Mouse (Mus musculus) testis, postnatal 10 days (tissue): ENCODE data around the gene Cbr2.

Source experiments
- DNase-seq: peaks from one replicate; pipeline ENCODE4 v3.0.0; 2021; ENCODE audit warnings: low spot score

Cbr2 gene

GRCm38 (mm10) chr11:120711980-120712604 lies 19.8 kb downstream of the Cbr2 start:
- no peak for DNase-seq

DNA sequence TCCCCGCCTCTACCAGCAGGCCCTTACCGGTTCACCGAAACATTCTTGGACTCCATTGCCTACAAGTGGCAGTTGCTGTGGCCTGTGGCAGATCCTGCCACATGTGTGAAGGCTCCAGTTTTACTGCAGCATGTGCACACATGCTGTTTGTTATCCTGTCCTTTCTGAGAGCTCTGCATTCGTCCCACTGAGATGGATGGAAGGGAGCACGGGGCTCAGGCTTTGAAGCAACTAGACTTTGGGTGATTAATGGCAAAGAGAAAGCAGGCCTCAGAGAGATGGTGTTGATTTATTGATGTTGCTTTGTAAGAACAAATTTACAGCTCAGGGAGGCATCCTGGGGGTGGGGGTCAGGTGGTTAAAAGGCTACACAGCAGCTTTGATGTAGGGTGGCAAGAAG lies 21.2 kb downstream of the Cbr2 start:
- no peak for DNase-seq

DNA sequence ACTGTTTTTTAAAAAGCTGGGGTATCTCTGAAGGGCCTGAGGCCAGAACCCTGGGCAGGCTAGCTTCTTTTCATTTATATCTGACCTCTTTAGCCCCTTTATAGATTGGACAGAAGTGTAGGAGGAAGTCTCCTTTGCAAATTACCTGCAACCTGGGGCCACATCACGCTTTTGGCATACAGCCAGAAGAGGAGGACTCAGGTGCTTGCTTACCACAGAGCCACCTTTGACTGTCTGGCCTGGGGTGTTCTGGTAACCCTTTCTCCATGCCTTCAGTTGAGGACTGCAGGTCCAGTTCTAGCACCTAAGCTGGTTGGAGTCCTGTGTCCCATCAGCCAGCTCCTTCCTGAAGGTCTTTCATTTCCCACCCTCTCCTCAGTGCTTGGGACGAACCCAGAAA lies 22.4 kb downstream of the Cbr2 start:
- no peak for DNase-seq

GRCm38 (mm10) chr11:120707969-120708368 lies 23.9 kb downstream of the Cbr2 start:
- DNase-seq = no peak

DNA sequence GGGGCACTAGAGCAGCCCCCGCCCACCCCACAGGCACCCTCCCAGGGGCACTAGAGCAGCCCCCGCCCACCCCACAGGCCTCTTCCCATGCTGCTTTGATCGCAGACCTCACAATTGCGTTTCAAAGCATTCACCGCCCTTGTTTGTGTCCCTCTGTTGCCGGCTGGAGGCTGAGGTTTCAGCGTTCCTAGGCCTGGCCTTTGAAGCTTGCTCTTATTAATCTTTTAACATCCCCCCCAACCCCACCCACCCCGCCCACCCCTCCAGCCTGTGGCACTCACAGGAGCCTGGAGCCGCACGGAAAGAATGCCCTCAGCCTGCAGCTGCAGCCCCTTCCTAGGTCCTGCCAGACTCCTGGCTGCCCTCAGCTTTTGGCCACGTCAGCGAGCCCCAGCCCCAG lies 24.7 kb downstream of the Cbr2 start:
- DNase-seq = no peak

- no peak for DNase-seq
These were observed 25.8 kb downstream of the Cbr2 start for GRCm38 (mm10) chr11:120706120-120706519.

GRCm38 (mm10) chr11:120704486-120705325 lies 27.2 kb downstream of the Cbr2 start:
- DNase-seq = no peak

GRCm38 (mm10) chr11:120703696-120704454 lies 28.0 kb downstream of the Cbr2 start:
- no peak for DNase-seq

GRCm38 (mm10) chr11:120697741-120698140 lies 34.2 kb downstream of the Cbr2 start:
- DNase-seq = no peak

DNA sequence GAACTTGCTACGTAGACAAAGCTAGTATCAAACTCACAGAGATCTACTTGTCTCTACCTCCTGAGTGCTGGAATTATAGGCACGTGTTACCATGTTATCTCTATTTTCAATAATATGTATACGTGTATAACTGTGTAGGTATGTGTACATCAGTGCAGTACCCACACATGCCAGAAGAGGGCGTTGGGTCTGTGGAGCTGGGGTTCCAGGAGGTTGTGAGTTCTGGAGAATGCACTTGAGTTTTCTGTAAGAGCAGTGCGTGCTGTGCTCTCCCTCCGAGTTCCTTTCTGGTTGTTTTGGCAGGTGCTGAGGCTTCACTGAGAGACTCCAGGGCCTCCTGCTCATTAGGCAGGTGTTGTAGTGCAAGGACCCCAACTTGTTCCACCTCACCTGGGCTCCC lies 35.3 kb downstream of the Cbr2 start:
- DNase-seq = no peak

DNA sequence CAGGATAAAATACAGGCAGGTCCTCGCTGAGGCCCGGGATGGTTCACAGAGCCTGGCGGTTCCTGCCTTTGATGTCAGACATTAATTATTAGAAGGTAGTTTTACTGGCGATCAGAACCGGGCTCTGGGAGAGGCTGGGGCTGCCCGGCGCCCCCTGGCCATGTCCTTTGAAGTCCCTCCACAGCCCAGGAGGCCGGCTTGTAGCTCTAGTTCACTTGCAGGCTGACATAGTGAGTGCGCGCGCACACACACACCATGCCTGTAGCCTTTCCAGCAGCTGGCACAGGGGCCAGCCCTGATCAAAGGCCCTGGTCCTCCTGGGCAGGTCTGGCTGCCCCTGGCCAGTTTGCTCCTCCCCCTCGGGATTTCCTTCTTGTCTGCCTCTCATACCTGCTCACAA lies 36.3 kb downstream of the Cbr2 start:
- no peak for DNase-seq

GRCm38 (mm10) chr11:120695184-120695583 lies 36.7 kb downstream of the Cbr2 start:
- no peak for DNase-seq

DNA sequence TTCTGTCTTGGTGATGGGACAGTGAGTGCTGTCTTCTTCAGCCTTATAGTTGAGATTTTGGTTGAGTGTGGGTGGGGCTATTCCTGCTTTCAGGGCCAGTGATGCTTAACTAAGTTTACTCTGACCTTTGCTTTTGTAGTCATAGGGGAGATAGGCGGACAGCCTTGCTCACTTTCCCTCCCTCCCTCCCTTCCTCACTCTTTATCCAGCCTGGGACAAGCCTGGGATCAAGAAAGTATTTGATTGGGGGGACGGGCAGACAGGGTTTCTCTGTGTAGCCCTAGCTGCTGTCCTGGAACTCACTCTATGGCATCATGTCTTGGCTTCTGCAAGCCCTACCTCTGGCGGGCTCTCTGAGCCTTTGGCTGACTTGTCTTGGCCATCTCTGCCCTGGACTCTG lies 38.5 kb downstream of the Cbr2 start:
- DNase-seq = no peak

DNA sequence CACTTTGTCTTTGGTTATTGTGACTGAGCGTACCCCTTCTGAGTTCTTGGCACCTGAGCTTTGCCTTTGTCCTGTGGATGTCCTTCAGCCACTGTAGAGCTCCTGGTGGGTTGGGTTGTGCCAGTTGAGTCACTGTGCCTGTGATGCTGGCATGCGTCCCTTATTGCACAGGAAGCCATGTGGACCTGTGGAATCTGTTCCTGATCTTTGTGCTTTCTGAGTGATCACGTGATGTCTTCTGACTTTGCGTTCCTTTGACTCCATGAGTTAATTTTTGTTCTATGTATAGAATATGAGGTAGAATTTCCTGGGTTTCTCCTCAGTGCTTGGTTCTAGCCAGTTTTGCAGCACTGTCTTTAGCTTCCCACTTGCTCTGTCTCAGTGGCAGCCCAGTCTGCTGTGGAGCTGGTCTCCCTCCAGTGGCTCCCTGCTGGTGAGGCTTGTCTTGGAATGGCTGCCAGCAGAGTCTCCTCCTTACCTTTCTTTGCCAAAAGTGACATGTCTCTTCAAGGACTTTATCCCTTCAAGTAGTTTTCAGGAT lies 39.4 kb downstream of the Cbr2 start:
- DNase-seq = no peak

- no peak for DNase-seq
These were observed 42.5 kb downstream of the Cbr2 start for GRCm38 (mm10) chr11:120689365-120689764.

DNA sequence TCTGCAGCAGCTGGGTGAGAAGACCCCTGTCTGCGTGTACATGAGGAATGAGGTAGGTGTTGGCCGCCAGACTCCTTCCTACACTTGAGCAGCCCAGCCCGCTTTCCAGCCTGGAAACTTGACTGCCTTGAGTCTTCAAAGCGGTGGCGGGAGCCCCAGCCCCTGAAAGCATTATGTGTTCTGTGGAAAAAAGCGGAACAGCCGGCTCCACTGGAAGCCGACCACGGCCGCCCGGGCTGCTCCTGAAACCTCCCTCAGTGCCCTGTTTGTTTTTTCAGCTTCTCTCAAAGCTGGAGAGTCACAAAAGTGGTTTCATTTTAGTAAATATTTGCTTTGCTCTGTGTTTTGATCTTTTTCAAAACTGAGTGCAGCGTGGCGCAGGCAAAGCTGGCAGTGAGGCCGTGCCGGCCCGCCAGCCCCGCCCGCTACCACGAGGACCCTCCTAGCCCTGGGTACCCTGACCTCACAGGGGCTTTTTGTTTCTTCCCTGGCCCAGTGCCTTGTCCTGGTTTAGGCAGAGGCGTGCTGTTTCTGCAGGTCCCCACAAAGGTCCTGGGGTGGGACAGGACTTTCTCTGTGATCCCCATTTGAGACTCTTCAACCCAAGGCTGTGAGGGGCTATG lies 45.2 kb downstream of the Cbr2 start:
- no peak for DNase-seq

DNA sequence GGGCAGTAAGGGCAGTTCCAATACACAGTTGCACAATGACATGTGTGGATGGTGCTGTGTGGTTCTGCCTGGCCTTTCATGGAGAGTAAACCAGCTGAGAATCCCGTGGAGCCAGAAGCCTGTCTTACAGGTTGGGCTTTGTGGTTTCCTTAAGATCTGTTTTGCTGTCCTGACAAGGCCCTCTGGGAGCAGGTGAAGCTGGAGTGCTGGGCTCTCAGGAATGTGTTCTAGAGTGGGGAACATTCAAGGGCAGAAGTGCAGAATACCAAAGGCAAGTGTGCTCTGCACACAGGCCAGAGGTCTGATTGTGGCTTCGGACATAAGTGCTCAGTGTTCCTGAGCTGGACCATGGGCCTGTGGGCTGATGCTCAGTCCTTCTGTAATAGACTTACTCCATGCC lies 47.3 kb downstream of the Cbr2 start:
- DNase-seq = no peak

DNA sequence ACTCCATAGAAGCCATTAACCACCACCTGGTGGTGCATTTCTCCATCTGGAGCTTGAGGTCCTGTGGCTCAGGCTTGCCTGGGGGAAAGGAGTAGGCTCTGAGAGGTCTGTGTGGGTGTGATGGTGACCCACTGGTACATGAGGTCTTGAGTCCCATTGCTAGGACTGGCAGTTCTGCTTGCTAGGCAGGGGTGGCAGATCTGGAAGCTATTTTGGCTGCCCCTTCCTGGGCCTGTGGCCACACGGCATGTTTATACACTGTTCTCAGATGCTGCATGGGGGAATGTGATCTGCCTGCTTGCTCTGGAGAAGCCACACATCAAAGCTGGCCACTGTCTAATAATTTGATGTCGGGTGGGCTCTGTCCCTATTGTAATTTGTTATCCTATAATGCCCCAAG lies 47.8 kb downstream of the Cbr2 start:
- DNase-seq = no peak

DNA sequence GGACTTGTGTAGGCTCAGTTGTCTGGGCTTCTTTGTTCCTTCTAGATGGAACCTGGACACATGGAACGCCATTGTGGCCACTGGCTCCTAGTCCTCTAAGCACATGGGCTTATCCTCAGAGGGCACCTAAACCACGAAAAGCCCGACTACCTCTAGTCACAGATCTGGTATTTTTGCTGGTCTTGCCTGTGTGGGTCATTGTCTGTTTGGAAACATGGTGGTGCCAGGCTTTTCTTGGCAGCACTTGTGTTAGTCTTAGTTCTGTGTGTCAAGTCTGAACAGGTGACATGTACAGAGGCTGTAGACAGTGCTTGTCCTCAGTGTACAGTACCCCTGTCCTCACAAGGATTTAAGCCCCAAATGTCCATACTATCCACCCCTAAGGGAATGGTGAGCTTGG lies 48.4 kb downstream of the Cbr2 start:
- DNase-seq = no peak

- DNase-seq = no peak
These were observed 49.2 kb downstream of the Cbr2 start for GRCm38 (mm10) chr11:120682683-120683082.

DNA sequence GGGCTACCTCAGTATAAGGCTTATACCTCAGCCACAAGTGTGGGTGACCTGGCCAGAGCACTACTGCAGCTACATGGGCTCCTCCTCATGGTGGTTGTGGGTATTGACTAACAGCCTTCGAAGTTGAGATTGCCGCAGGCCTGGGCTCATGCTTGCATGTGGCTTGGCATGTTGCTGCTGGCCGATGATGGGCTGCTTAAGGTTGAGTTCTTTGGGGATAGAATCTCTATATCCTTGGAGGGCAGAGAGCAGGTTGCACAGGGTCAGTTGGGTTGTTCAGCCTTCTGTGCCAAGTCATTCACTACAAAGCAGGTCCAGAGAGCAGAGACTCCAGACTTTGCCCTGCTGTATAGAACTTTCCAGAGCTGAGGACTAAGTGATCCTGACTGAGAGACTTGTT lies 52.0 kb downstream of the Cbr2 start:
- DNase-seq = no peak
